19 mouse cellular contexts compared by ENCODE assay signal in genomic region chr1:71722211-71723038, GRCm38 (mm10).
DNase-seq lines count a peak whose midpoint lies in the region; ATAC-seq and TF ChIP-seq lines count a peak whose summit lies in the region.
"Had no signal": no experiment of that assay in that cellular context is flagged by ENCODE, and none has a peak within 500 bp of the region (broad histone marks: within the 10 kb centered on the region; RNA-seq: fewer than 3 reads in every experiment).

No protein-coding gene starts in this region.

- DNase-seq in forebrain, postnatal 0 days: peak; percentile 17
- DNase-seq in lung, embryonic 14.5 days: no peak
- DNase-seq in lung, postnatal 14 days: no peak
- DNase-seq in 416B (ENCODE audit: low read depth): peak; percentile 1
- DNase-seq in spleen, postnatal 10 days (ENCODE audit: low spot score in 2 of 2): no peak
- no peak for DNase-seq in spleen, postnatal 4 days (ENCODE audit: low spot score in 2 of 2)
- DNase-seq: cerebellum, adult 9-10 months; heart, adult 11 months; heart, postnatal 4 days; retina, postnatal 1 day; right cerebral cortex, postnatal 4 days; thymus, postnatal 25 days had no signal

- no peak overlapping the region for H3K27ac ChIP-seq in forebrain, postnatal 0 days (ENCODE audit: low read depth, low read length)
- H3K27ac ChIP-seq in forebrain, embryonic 12.5 days: no peak overlapping the region
- H3K27ac ChIP-seq in lung, embryonic 14.5 days (ENCODE audit: low read depth): no peak overlapping the region
- H3K27ac ChIP-seq: heart, embryonic 15.5 days; hindbrain, postnatal 0 days; kidney, embryonic 15.5 days; liver, embryonic 14.5 days had no signal

- no peak overlapping the region for H3K9ac ChIP-seq in forebrain, postnatal 0 days
- H3K9ac ChIP-seq in forebrain, embryonic 12.5 days: no peak overlapping the region
- H3K9ac ChIP-seq in lung, embryonic 14.5 days: no peak overlapping the region
- H3K9ac ChIP-seq: heart, embryonic 15.5 days; kidney, embryonic 15.5 days; liver, embryonic 14.5 days had no signal

- WGBS in forebrain, postnatal 0 days: 48% methylated on average over 6 of the region's 6 CpGs
- 69% methylated on average over 6 of the region's 6 CpGs for WGBS in forebrain, embryonic 12.5 days
- WGBS in lung, embryonic 14.5 days: 68% methylated on average over 6 of the region's 6 CpGs

- no peaks in the 10 kb centered on the region for H3K36me3 ChIP-seq in forebrain, postnatal 0 days (ENCODE audit: insufficient read depth)
- no peaks in the 10 kb centered on the region for H3K36me3 ChIP-seq in forebrain, embryonic 12.5 days (replicated peaks)
- H3K36me3 ChIP-seq in lung, embryonic 14.5 days (ENCODE audit: insufficient read depth): no peaks in the 10 kb centered on the region
- H3K36me3 ChIP-seq: heart, embryonic 15.5 days; kidney, embryonic 15.5 days had no signal

- no peaks in the 10 kb centered on the region for H3K27me3 ChIP-seq in forebrain, postnatal 0 days (ENCODE audit: insufficient read depth, low read length)
- H3K27me3 ChIP-seq in forebrain, embryonic 12.5 days: no peaks in the 10 kb centered on the region
- H3K27me3 ChIP-seq in lung, embryonic 14.5 days (ENCODE audit: insufficient read depth, low read length): no peaks in the 10 kb centered on the region
- H3K27me3 ChIP-seq: heart, embryonic 15.5 days; kidney, embryonic 15.5 days had no signal

- no peak overlapping the region for H3K4me2 ChIP-seq in forebrain, postnatal 0 days (ENCODE audit: low read depth)
- no peak overlapping the region for H3K4me2 ChIP-seq in forebrain, embryonic 12.5 days
- no peak overlapping the region for H3K4me2 ChIP-seq in lung, embryonic 14.5 days
- H3K4me2 ChIP-seq: heart, embryonic 15.5 days; kidney, embryonic 15.5 days had no signal

- H3K9me3 ChIP-seq in forebrain, postnatal 0 days (ENCODE audit: low read length): no peaks in the 10 kb centered on the region
- H3K9me3 ChIP-seq in forebrain, embryonic 12.5 days: no peaks in the 10 kb centered on the region
- no peaks in the 10 kb centered on the region for H3K9me3 ChIP-seq in lung, embryonic 14.5 days (ENCODE audit: low read depth, low read length)
- H3K9me3 ChIP-seq: heart, embryonic 15.5 days; kidney, embryonic 15.5 days had no signal

- no peaks in the 10 kb centered on the region; the same call in 1 of the 2 replicates for H3K4me1 ChIP-seq in forebrain, postnatal 0 days (ENCODE audit: insufficient read depth)
- no peaks in the 10 kb centered on the region for H3K4me1 ChIP-seq in forebrain, embryonic 12.5 days
- no peaks in the 10 kb centered on the region for H3K4me1 ChIP-seq in lung, embryonic 14.5 days (ENCODE audit: insufficient read depth)
- H3K4me1 ChIP-seq: heart, embryonic 15.5 days; kidney, embryonic 15.5 days had no signal

- ATAC-seq in forebrain, postnatal 0 days: peak; percentile 74; the same call in 1 of the 2 replicates
- no peak; the same call in 1 of the 2 replicates for ATAC-seq in forebrain, embryonic 12.5 days (ENCODE audit: low FRiP score)
- no peak for ATAC-seq in lung, embryonic 14.5 days (ENCODE audit: insufficient read depth)
- ATAC-seq in common myeloid progenitor, adult 5-6 weeks (replicated peaks; ENCODE audit: low read depth, poor library complexity, severe bottlenecking): 0 out of 2 replicates have a peak, but pooled peaks have one; percentile 5
- ATAC-seq: hindbrain, postnatal 0 days; intestine, postnatal 0 days had no signal

- TF ChIP-seq CTCF in forebrain, postnatal 0 days (IDR thresholded peaks at IDR 0.05; ENCODE audit: low read depth): no peak
- 0 out of 2 replicates have a peak, but pooled peaks have one; percentile 8 for TF ChIP-seq CTCF in lung, embryonic 14.5 days (IDR thresholded peaks at IDR 0.05; ENCODE audit: low read depth)

- H3K4me3 ChIP-seq in forebrain, postnatal 0 days (ENCODE audit: low read depth, low read length): no peak overlapping the region
- H3K4me3 ChIP-seq in forebrain, embryonic 12.5 days (replicated peaks): no peak overlapping the region
- H3K4me3 ChIP-seq in lung, embryonic 14.5 days (ENCODE audit: low read depth, low read length): no peak overlapping the region
- H3K4me3 ChIP-seq: heart, embryonic 15.5 days; kidney, embryonic 15.5 days had no signal

Comparison
In these comparisons a context has a peak if more than half of its experiments do, and no peak if none do; other contexts are left out.
1. ATAC-seq: peak in forebrain, postnatal 0 days (single experiment) and common myeloid progenitor, adult 5-6 weeks (single experiment); none in forebrain, embryonic 12.5 days (single experiment) and lung, embryonic 14.5 days (single experiment).
2. DNase-seq: peak in forebrain, postnatal 0 days (single experiment) and 416B (single experiment); none in lung, embryonic 14.5 days (single experiment), lung, postnatal 14 days (single experiment), spleen, postnatal 10 days (0 of 2) and spleen, postnatal 4 days (0 of 2).